Mouse (Mus musculus) thymus, adult 2 months (tissue): ENCODE measurements around the gene Eya3. TPM values are rescaled to one million over a fixed set of nuclear protein-coding genes. Genes with fewer than 3 reads are reported as not detected.
"Not testable (repeated sequence)": the region's sequence is repeated elsewhere in the genome, so short reads cannot be mapped to it uniquely, and the experiment has no call there.

Experiments
- DNase-seq: peaks from one replicate; pipeline ENCODE4 v3.0.0; 2021
- H3K27ac ChIP-seq: fragments of 200-500 bp; 2 replicates; pipeline ENCODE4 v1.5.1; 2012; ENCODE audit warnings: low read length, control low read depth; ENCODE audit not compliant: control insufficient read depth, insufficient read depth
- H3K27me3 ChIP-seq: fragments of 200-500 bp; 2 replicates; pipeline ENCODE4 v1.6.1; 2012; ENCODE audit warnings: mild to moderate bottlenecking, low read length, moderate library complexity, mixed read lengths; ENCODE audit not compliant: control insufficient read depth, insufficient read depth
- H3K36me3 ChIP-seq: fragments of 200-500 bp; 2 replicates; pipeline ENCODE4 v1.6.1; 2012; ENCODE audit warnings: mild to moderate bottlenecking, low read length, moderate library complexity; ENCODE audit not compliant: control insufficient read depth, insufficient read depth
- H3K4me1 ChIP-seq: fragments of 200-500 bp; replicated peaks from 2 replicates; pipeline ENCODE4 v1.6.1; 2012; ENCODE audit warnings: low read length; ENCODE audit not compliant: control insufficient read depth, insufficient read depth
- H3K4me3 ChIP-seq: fragments of 200-500 bp; 2 replicates; pipeline ENCODE4 v1.5.1; 2012; ENCODE audit warnings: mild to moderate bottlenecking, low read length, control low read depth, moderate library complexity; ENCODE audit not compliant: control insufficient read depth, insufficient read depth
- CTCF ChIP-seq: fragments of 200-500 bp; IDR thresholded peaks from 2 replicates; pipeline ENCODE4 v1.5.1; 2012; ENCODE audit warnings: mild to moderate bottlenecking, control low read depth, low read length, moderate library complexity, borderline replicate concordance; ENCODE audit not compliant: control insufficient read depth, poor library complexity, insufficient read depth; ENCODE audit errors: extremely low read depth
- POLR2A ChIP-seq: fragments of 200-500 bp; IDR thresholded peaks from 2 replicates; pipeline ENCODE4 v1.6.1; 2012; ENCODE audit warnings: mild to moderate bottlenecking, low read length, control low read depth, moderate library complexity; ENCODE audit not compliant: control insufficient read depth, poor library complexity, insufficient read depth; ENCODE audit errors: extremely low read depth
- WGBS: fragments of 180-500 bp; shearing (Covaris S2); methylation state at CpG from one replicate; pipeline ENCODE4 v1.1.7; 2018; 5-methylcytosine and 5-hydroxymethylcytosine counted together
- polyA plus RNA-seq: library from polyadenylated mRNA; depleted of rRNA; stranded (reverse); fragments of >200 nt; gene quantifications from 2 replicates; pipeline ENCODE4 v1.2.3, GENCODE M21; 2012

Eya3 gene
- polyA plus RNA-seq, 1 experiment = 63.6 TPM

- H3K4me3 ChIP-seq = no peak overlapping the region
- TF ChIP-seq CTCF (no peak), POLR2A (no peak)
- no peaks in the 10 kb centered on the region for H3K36me3 ChIP-seq
- no peak for DNase-seq
- 88% methylated on average over 6 of the region's 6 CpGs for WGBS
- no peak overlapping the region for H3K27ac ChIP-seq
- H3K27me3 ChIP-seq = no peaks in the 10 kb centered on the region
- H3K4me1 ChIP-seq = no peaks in the 10 kb centered on the region
Observed at GRCm38 (mm10) chr4:132600465-132600864, 38.3 kb upstream of the Eya3 start.

GRCm38 (mm10) chr4:132601242-132601641 lies 37.5 kb upstream of the Eya3 start:
- WGBS = 83% methylated on average over 5 of the region's 5 CpGs
- not testable (repeated sequence) for H3K27me3 ChIP-seq, DNase-seq, H3K4me1 ChIP-seq, H3K4me3 ChIP-seq, H3K27ac ChIP-seq, H3K36me3 ChIP-seq

- DNase-seq = no peak
- Histone ChIP-seq H3K27ac (no peak overlapping the region), H3K4me1 (no peaks in the 10 kb centered on the region), H3K36me3 (no peaks in the 10 kb centered on the region), H3K27me3 (no peaks in the 10 kb centered on the region), H3K4me3 (no peak overlapping the region)
- no peak for TF ChIP-seq CTCF
- no peak for TF ChIP-seq POLR2A
- WGBS = 36% methylated on average over 4 of the region's 4 CpGs
Observed at GRCm38 (mm10) chr4:132603468-132603867, 35.3 kb upstream of the Eya3 start.

GRCm38 (mm10) chr4:132605816-132606215 lies 33.0 kb upstream of the Eya3 start:
- WGBS = 35% methylated on average over 5 of the region's 5 CpGs
- DNase-seq = no peak
- no peaks in the 10 kb centered on the region for H3K36me3 ChIP-seq
- no peaks in the 10 kb centered on the region for H3K27me3 ChIP-seq
- no peaks in the 10 kb centered on the region for H3K4me1 ChIP-seq
- TF ChIP-seq CTCF (no peak), POLR2A (no peak)
- H3K4me3 ChIP-seq = no peak overlapping the region
- no peak overlapping the region for H3K27ac ChIP-seq

GRCm38 (mm10) chr4:132608147-132608546 lies 30.6 kb upstream of the Eya3 start:
- no peak overlapping the region for H3K27ac ChIP-seq

GRCm38 (mm10) chr4:132610301-132610984 lies 28.3 kb upstream of the Eya3 start:
- DNase-seq = no peak

More at GRCm38 (mm10) chr4:132608147-132608546, 30.6 kb upstream of the Eya3 start:
- Histone ChIP-seq H3K36me3 (no peaks in the 10 kb centered on the region), H3K4me1 (no peaks in the 10 kb centered on the region), H3K27me3 (no peaks in the 10 kb centered on the region), H3K4me3 (no peak overlapping the region)
- WGBS = 79% methylated on average over 4 of the region's 4 CpGs
- TF ChIP-seq POLR2A = no peak
- TF ChIP-seq CTCF = no peak
- no peak for DNase-seq

GRCm38 (mm10) chr4:132611320-132611719 lies 27.5 kb upstream of the Eya3 start:
- no peaks in the 10 kb centered on the region for H3K36me3 ChIP-seq
- TF ChIP-seq CTCF = no peak
- no peak for TF ChIP-seq POLR2A
- WGBS = 78% methylated on average over 8 of the region's 8 CpGs
- DNase-seq = no peak
- H3K4me3 ChIP-seq = no peak overlapping the region
- no peak overlapping the region for H3K27ac ChIP-seq
- H3K4me1 ChIP-seq = no peaks in the 10 kb centered on the region
- H3K27me3 ChIP-seq = no peaks in the 10 kb centered on the region

More at GRCm38 (mm10) chr4:132610301-132610984, 28.3 kb upstream of the Eya3 start:
- Histone ChIP-seq H3K4me1 (no peaks in the 10 kb centered on the region), H3K27ac (no peak overlapping the region), H3K27me3 (no peaks in the 10 kb centered on the region), H3K36me3 (no peaks in the 10 kb centered on the region), H3K4me3 (no peak overlapping the region)
- TF ChIP-seq CTCF (no peak), POLR2A (no peak)
- WGBS = 90% methylated on average over 3 of the region's 3 CpGs
